Mouse (Mus musculus): Measurements from ENCODE around the gene Ckap2. TPM values are rescaled to one million over a fixed set of nuclear protein-coding genes. Genes with fewer than 3 reads are reported as not detected.

Gene Ckap2
- total and polyA plus RNA-seq, 2 experiments from 2014 or later: 15.0 to 30.0 TPM

DNA sequence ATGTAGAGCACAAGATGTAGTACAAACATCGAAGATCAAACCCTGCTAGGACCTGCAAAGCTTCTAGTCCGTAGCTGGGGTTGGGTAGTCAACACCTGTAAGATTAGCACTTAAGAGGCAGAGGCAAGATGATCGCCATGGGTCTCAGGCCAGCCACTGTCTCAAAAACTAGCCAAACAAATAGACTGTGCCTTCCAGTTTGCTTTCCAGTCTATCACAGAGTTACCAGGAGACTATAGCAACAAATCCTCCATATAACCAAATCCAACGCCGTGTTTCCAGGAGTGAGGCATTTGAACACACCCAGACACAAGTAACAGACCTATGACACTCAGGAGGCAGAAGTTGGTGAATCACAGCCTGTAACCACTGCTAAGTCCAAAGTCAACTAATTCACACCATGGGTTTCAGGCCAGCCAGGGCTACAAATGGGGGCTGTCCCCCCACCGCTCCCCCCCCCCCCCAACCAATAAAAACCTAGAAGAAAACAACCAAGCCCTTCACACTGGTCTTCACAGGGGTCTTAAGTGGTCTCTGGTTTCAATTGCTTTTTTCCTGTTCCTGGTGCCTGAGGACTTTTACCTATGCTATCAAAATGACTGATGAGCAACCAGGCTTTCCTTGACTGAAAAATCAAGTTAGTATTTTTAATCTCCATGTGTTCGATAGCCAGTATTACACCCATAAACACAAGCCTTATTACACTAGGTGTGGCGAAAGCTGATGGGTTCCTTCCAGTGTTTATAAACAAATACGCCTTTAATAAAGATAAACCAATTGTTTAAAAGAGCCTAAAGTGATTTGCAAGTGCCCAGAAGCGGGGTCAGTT lies 20.2 kb downstream of the Ckap2 start:
- Histone ChIP-seq H3K4me1 (ENCODE audit: control insufficient read depth, insufficient read depth) (no peaks in the 10 kb centered on the region), H3K27me3 (ENCODE audit: control insufficient read depth, insufficient read depth, low read length) (no peaks in the 10 kb centered on the region), H3K36me3 (replicated peaks; ENCODE audit: control insufficient read depth, insufficient read depth, low read length) (peaks cover 20% of the 10 kb centered on the region), H3K4me2 (ENCODE audit: low read depth, low read length) (peak overlapping the region; percentile 77), H3K4me3 (ENCODE audit: low read depth, low read length) (peak overlapping the region; percentile 73), H3K9me3 (replicated peaks; ENCODE audit: control insufficient read depth, low read length) (no peaks in the 10 kb centered on the region), H3K27ac (ENCODE audit: low read depth) (peak overlapping the region; percentile 76), H3K9ac (replicated peaks; ENCODE audit: low read depth, low read length) (peak overlapping the region; percentile 56)
- no peak for DNase-seq (ENCODE audit: low spot score)
- 0 out of 2 replicates have a peak, but pooled peaks have one; percentile 9 for ATAC-seq (ENCODE audit: insufficient read depth, low read depth)
- no peak for TF ChIP-seq EP300 (IDR thresholded peaks at IDR 0.05; ENCODE audit: low read depth)
- TF ChIP-seq CTCF (IDR thresholded peaks at IDR 0.05; ENCODE audit: low read depth): no peak
- WGBS: 51% methylated on average over 10 of the region's 10 CpGs

DNA sequence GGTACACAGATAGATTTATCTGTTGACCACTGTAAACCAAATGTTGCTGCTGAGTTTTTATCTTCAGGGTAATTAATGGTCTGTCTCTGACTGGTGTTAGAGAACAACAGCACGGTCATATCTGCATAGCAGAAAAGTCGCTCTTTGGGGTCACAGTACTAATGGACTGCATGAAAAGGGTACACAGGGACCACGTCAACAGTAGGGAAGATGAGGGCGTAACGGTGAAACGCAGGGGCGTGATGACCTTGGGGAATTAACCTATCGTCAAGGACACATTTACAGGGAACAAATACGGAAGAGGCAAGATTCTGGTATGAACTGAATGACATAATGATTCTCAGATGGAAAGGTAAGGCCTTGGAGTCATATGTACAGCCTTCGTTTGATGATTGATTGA lies 21.2 kb downstream of the Ckap2 start:
- Histone ChIP-seq H3K4me1 (ENCODE audit: control insufficient read depth, insufficient read depth) (no peaks in the 10 kb centered on the region), H3K27me3 (ENCODE audit: control insufficient read depth, insufficient read depth, low read length) (no peaks in the 10 kb centered on the region), H3K4me2 (ENCODE audit: low read depth, low read length) (no peak overlapping the region), H3K36me3 (replicated peaks; ENCODE audit: control insufficient read depth, insufficient read depth, low read length) (peaks cover 18% of the 10 kb centered on the region), H3K27ac (ENCODE audit: low read depth) (no peak overlapping the region), H3K9ac (replicated peaks; ENCODE audit: low read depth, low read length) (no peak overlapping the region), H3K9me3 (replicated peaks; ENCODE audit: control insufficient read depth, low read length) (no peaks in the 10 kb centered on the region), H3K4me3 (ENCODE audit: low read depth, low read length) (no peak overlapping the region)
- ATAC-seq (ENCODE audit: insufficient read depth, low read depth): no peak
- no peak for DNase-seq (ENCODE audit: low spot score)
- TF ChIP-seq EP300 (IDR thresholded peaks at IDR 0.05; ENCODE audit: low read depth) (no peak), CTCF (IDR thresholded peaks at IDR 0.05; ENCODE audit: low read depth) (no peak)
- 82% methylated on average over 10 of the region's 10 CpGs for WGBS

DNA sequence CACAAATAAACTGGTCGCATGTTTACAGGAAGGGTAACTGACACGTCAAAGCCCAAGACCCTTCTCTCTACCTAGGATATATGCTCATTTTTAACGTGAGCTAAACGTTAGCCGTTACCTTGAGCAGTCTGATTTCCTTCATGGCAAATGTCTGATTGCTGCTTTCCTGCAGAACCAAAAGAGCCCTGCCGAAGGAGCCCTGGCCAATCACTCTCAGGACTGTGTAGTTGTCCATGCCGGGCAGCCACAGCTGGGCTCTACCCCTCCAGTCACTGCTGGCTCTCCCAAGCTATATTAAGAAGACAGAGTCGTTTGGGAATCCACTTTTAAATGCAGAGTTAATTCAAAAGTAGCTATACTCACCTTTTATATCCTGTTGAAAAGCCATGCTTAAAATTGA lies 23.4 kb downstream of the Ckap2 start:
- TF ChIP-seq EP300 (IDR thresholded peaks at IDR 0.05; ENCODE audit: low read depth) (no peak), CTCF (IDR thresholded peaks at IDR 0.05; ENCODE audit: low read depth) (no peak)
- Histone ChIP-seq H3K4me2 (ENCODE audit: low read depth, low read length) (no peak overlapping the region), H3K4me3 (ENCODE audit: low read depth, low read length) (no peak overlapping the region), H3K27me3 (ENCODE audit: control insufficient read depth, insufficient read depth, low read length) (no peaks in the 10 kb centered on the region), H3K9me3 (replicated peaks; ENCODE audit: control insufficient read depth, low read length) (no peaks in the 10 kb centered on the region), H3K4me1 (ENCODE audit: control insufficient read depth, insufficient read depth) (no peaks in the 10 kb centered on the region), H3K27ac (ENCODE audit: low read depth) (no peak overlapping the region), H3K36me3 (replicated peaks; ENCODE audit: control insufficient read depth, insufficient read depth, low read length) (peaks cover 11% of the 10 kb centered on the region), H3K9ac (replicated peaks; ENCODE audit: low read depth, low read length) (no peak overlapping the region)
- ATAC-seq (ENCODE audit: insufficient read depth, low read depth): no peak
- 82% methylated on average over 8 of the region's 8 CpGs for WGBS
- DNase-seq (ENCODE audit: low spot score): no peak

DNA sequence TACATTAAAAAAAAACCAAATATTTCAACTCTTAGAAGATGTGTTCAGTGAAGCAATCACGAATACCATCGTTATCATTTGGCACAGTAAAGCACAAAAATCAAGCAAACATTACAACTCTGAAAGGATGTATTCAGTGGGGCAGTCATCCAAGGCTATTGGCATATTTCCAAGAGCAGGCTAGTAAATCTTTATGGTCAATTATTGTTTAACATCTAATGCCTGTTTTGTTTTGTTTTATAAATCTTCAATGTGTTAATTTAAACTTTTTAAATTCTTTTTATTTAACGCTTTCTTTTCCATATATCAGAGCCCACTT lies 35.3 kb downstream of the Ckap2 start:
- no peak for ATAC-seq (ENCODE audit: insufficient read depth, low read depth)
- H3K27ac ChIP-seq (ENCODE audit: low read depth): no peak overlapping the region

DNA sequence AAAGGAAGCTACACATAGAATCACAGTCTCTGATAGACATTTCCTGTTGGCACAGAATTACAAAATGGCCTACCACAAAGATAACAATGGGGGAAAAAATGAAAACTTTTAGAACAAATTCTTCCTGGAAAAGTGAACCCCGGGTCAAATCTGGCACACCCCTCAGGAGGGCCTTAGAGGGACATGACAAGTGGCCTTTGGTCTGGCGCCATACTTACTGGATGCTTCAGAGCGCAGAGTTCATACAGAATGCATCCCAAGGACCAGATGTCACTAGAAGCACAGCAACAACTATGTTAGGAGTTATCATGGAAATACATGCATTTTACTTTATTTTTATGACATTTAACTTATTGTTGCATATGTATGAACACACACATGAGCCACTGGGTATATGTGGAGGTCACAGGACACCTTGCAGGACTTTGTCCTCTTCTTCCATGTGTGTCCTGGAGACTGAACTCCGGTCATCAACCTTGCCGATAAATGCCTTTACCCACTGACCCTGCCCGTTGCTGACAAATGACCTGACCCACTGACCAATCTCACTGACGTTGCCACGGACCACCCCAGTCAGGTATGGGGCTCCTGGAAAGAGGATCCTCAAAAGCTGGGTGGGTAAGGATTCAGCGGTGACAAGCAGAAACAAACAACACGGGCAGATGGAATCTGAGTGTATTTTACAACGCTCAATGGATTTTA lies 35.8 kb downstream of the Ckap2 start:
- Histone ChIP-seq H3K36me3 (replicated peaks; ENCODE audit: control insufficient read depth, insufficient read depth, low read length) (peaks cover 23% of the 10 kb centered on the region), H3K9me3 (replicated peaks; ENCODE audit: control insufficient read depth, low read length) (no peaks in the 10 kb centered on the region), H3K4me1 (ENCODE audit: control insufficient read depth, insufficient read depth) (no peaks in the 10 kb centered on the region), H3K27me3 (ENCODE audit: control insufficient read depth, insufficient read depth, low read length) (no peaks in the 10 kb centered on the region), H3K27ac (ENCODE audit: low read depth) (no peak overlapping the region), H3K4me3 (ENCODE audit: low read depth, low read length) (no peak overlapping the region), H3K9ac (replicated peaks; ENCODE audit: low read depth, low read length) (no peak overlapping the region), H3K4me2 (ENCODE audit: low read depth, low read length) (no peak overlapping the region)
- WGBS: 80% methylated on average over 11 of the region's 11 CpGs
- DNase-seq (ENCODE audit: low spot score): no peak
- TF ChIP-seq CTCF (IDR thresholded peaks at IDR 0.05; ENCODE audit: low read depth) (no peak), EP300 (IDR thresholded peaks at IDR 0.05; ENCODE audit: low read depth) (no peak)
- no peak for ATAC-seq (ENCODE audit: insufficient read depth, low read depth)

More for the DNA sequence above, 35.3 kb downstream of the Ckap2 start:
- no peak overlapping the region for H3K4me3 ChIP-seq (ENCODE audit: low read depth, low read length)
- no peaks in the 10 kb centered on the region for H3K9me3 ChIP-seq (replicated peaks; ENCODE audit: control insufficient read depth, low read length)
- no peak overlapping the region for H3K4me2 ChIP-seq (ENCODE audit: low read depth, low read length)
- DNase-seq (ENCODE audit: low spot score): no peak
- peaks cover 26% of the 10 kb centered on the region for H3K36me3 ChIP-seq (replicated peaks; ENCODE audit: control insufficient read depth, insufficient read depth, low read length)
- TF ChIP-seq CTCF (IDR thresholded peaks at IDR 0.05; ENCODE audit: low read depth) (no peak), EP300 (IDR thresholded peaks at IDR 0.05; ENCODE audit: low read depth) (no peak)
- 59% methylated on average over 3 of the region's 3 CpGs for WGBS
- no peak overlapping the region for H3K9ac ChIP-seq (replicated peaks; ENCODE audit: low read depth, low read length)
- H3K4me1 ChIP-seq (ENCODE audit: control insufficient read depth, insufficient read depth): no peaks in the 10 kb centered on the region
- no peaks in the 10 kb centered on the region for H3K27me3 ChIP-seq (ENCODE audit: control insufficient read depth, insufficient read depth, low read length)
